Mouse (Mus musculus): ENCODE results near the gene Sim1.

- no peak for TF ChIP-seq POLR2A (IDR thresholded peaks at IDR 0.05; ENCODE audit: borderline replicate concordance, control insufficient read depth, low read depth, low read length)
- no peak for TF ChIP-seq CTCF (IDR thresholded peaks at IDR 0.05; ENCODE audit: control insufficient read depth, insufficient read depth, low read length)
Measured at GRCm38 (mm10) chr10:50973625-50974024, 79.1 kb downstream of the Sim1 start.

Data from bone marrow, adult 2 months (tissue).